Mouse (Mus musculus) midbrain, postnatal 0 days (tissue): Measurements from ENCODE around the gene Rab3d. TPM values are rescaled to one million over a fixed set of nuclear protein-coding genes. Genes with fewer than 3 reads are reported as not detected.

Experiments used
- ATAC-seq: fragments of 200-750 bp; cut with Nextera tagmentation; 2 replicates; pipeline ENCODE4 v1.8.0; 2017; ENCODE audit warnings: moderate number of reproducible peaks, mild to moderate bottlenecking, moderate TSS enrichment, moderate library complexity; ENCODE audit not compliant: low FRiP score
- DNase-seq: peaks from one replicate; pipeline ENCODE4 v3.0.0-alpha.2; 2015; ENCODE audit warnings: low spot score
- H3K27ac ChIP-seq: fragments of 300-500 bp; sonication (generic); 2 replicates; pipeline ENCODE4 v1.5.1; 2014; ENCODE audit warnings: low read depth, mild to moderate bottlenecking, low read length, mixed read lengths
- H3K27me3 ChIP-seq: fragments of 300-500 bp; sonication (generic); 2 replicates; pipeline ENCODE4 v1.6.1; 2014; ENCODE audit warnings: low read length, control low read depth, mixed read lengths; ENCODE audit not compliant: insufficient read depth
- H3K36me3 ChIP-seq: fragments of 300-500 bp; sonication (generic); 2 replicates; pipeline ENCODE4 v1.6.1; 2014; ENCODE audit warnings: low read length, control low read depth, mixed read lengths; ENCODE audit not compliant: insufficient read depth
- H3K4me1 ChIP-seq: fragments of 300-500 bp; sonication (generic); 2 replicates; pipeline ENCODE4 v1.6.1; 2014; ENCODE audit warnings: mild to moderate bottlenecking, control low read depth, antibody characterized with exemption, low read length, mixed read lengths; ENCODE audit not compliant: insufficient read depth
- H3K4me2 ChIP-seq: fragments of 300-500 bp; sonication (generic); 2 replicates; pipeline ENCODE4 v1.6.1; 2014; ENCODE audit warnings: low read depth, mild to moderate bottlenecking, low read length, mixed read lengths; ENCODE audit not compliant: poor library complexity, severe bottlenecking
- H3K4me3 ChIP-seq: fragments of 300-500 bp; sonication (generic); 2 replicates; pipeline ENCODE4 v1.5.1; 2014; ENCODE audit warnings: low read depth, mild to moderate bottlenecking, low read length, moderate library complexity
- H3K9ac ChIP-seq: fragments of 300-500 bp; sonication (generic); replicated peaks from 2 replicates; pipeline ENCODE4 v1.6.1; 2014; ENCODE audit warnings: mild to moderate bottlenecking, low read length, moderate library complexity, mixed read lengths; ENCODE audit not compliant: poor library complexity, severe bottlenecking
- H3K9me3 ChIP-seq: fragments of 300-500 bp; sonication (generic); 2 replicates; pipeline ENCODE4 v1.6.1; 2016; ENCODE audit warnings: low read length, control low read depth
- CTCF ChIP-seq: IDR thresholded peaks from 2 replicates; pipeline ENCODE4 v1.5.1; 2016; ENCODE audit warnings: antibody characterized with exemption, mild to moderate bottlenecking
- WGBS: fragments of 180-500 bp; shearing (Covaris S2); extraction: QIAGEN DNeasy Blood & Tissue Kit; methylation state at CpG from one replicate; pipeline ENCODE4 v1.1.7; 2014; 5-methylcytosine and 5-hydroxymethylcytosine counted together
- polyA plus RNA-seq: library from polyadenylated mRNA; unstranded; fragments of >200 nt; fragmentation: Nextera tagmentation; extraction: Ambion mirVana; gene quantifications from 2 replicates; pipeline ENCODE4 v1.2.1, GENCODE M21; 2015
- total RNA-seq: library from RNA; depleted of rRNA; stranded (reverse); fragments of >200 nt; gene quantifications from 2 replicates; pipeline ENCODE4 v1.2.3, GENCODE M21; 2014; rRNA removed

The Rab3d gene
- total and polyA plus RNA-seq, 2 experiments from 2014 or later, result 17.4 to 26.0 TPM

GRCm38 (mm10) chr9:21857501-21857900 lies 60.5 kb downstream of the Rab3d start:
- H3K9me3 ChIP-seq, result no peaks in the 10 kb centered on the region
- no peaks in the 10 kb centered on the region for H3K4me1 ChIP-seq
- no peak overlapping the region for H3K4me3 ChIP-seq
- H3K27ac ChIP-seq, result no peak overlapping the region
- H3K36me3 ChIP-seq, result no peaks in the 10 kb centered on the region
- H3K4me2 ChIP-seq, result no peak overlapping the region
- TF ChIP-seq CTCF, result no peak
- WGBS, result 68% methylated on average over 2 of the region's 2 CpGs
- DNase-seq, result no peak
- no peaks in the 10 kb centered on the region for H3K27me3 ChIP-seq
- ATAC-seq, result no peak
- H3K9ac ChIP-seq, result no peak overlapping the region

Other genes with a start within 250 kb of the Rab3d start
- gene Ldlr, start 194.7 kb downstream of the Rab3d start, total RNA-seq, result 16.7 and 27.7 TPM in 2 replicates
- gene Ldlr, start 194.7 kb downstream of the Rab3d start, polyA plus RNA-seq, result 9.6 and 10.3 TPM in 2 replicates
- 5.5 and 6.6 TPM in 2 replicates for gene Spc24, start 157.9 kb downstream of the Rab3d start, total RNA-seq
- gene Spc24, start 157.9 kb downstream of the Rab3d start, polyA plus RNA-seq, result 6.3 and 8.2 TPM in 2 replicates
- 14.9 and 15.2 TPM in 2 replicates for gene Kank2, start 119.4 kb downstream of the Rab3d start, total RNA-seq
- gene Kank2, start 119.4 kb downstream of the Rab3d start, polyA plus RNA-seq, result 2.9 TPM in 2 replicates
- gene Angptl8, start 82.7 kb downstream of the Rab3d start, total RNA-seq, result not detected in 2 replicates
- 0.20 and 0.48 TPM in 2 replicates for gene Angptl8, start 82.7 kb downstream of the Rab3d start, polyA plus RNA-seq
- 18.0 and 18.8 TPM in 2 replicates for gene Dock6, start 65.6 kb downstream of the Rab3d start, total RNA-seq
- gene Dock6, start 65.6 kb downstream of the Rab3d start, polyA plus RNA-seq, result 10.3 and 11.3 TPM in 2 replicates
- 6.6 and 12.2 TPM in 2 replicates for gene Ccdc159, start 9.3 kb upstream of the Rab3d start, total RNA-seq
- 4.7 and 5.2 TPM in 2 replicates for gene Ccdc159, start 9.3 kb upstream of the Rab3d start, polyA plus RNA-seq
- gene Tmem205, start 9.4 kb upstream of the Rab3d start, total RNA-seq, result 32.1 and 50.9 TPM in 2 replicates
- gene Tmem205, start 9.4 kb upstream of the Rab3d start, polyA plus RNA-seq, result 44.2 and 50.1 TPM in 2 replicates
- gene Plppr2, start 18.8 kb upstream of the Rab3d start, total RNA-seq, result 129 and 165 TPM in 2 replicates
- 129 and 136 TPM in 2 replicates for gene Plppr2, start 18.8 kb upstream of the Rab3d start, polyA plus RNA-seq
- gene Swsap1, start 37.6 kb upstream of the Rab3d start, total RNA-seq, result 33.7 and 38.6 TPM in 2 replicates
- gene Swsap1, start 37.6 kb upstream of the Rab3d start, polyA plus RNA-seq, result 7.1 and 8.0 TPM in 2 replicates
- gene Epor, start 45.3 kb upstream of the Rab3d start, total RNA-seq, result 2.7 TPM in 1 of 2 replicates, not detected in the other
- gene Epor, start 45.3 kb upstream of the Rab3d start, polyA plus RNA-seq, result 1.7 and 1.9 TPM in 2 replicates
- gene Rgl3, start 71.3 kb upstream of the Rab3d start, total RNA-seq, result 0.76 and 2.8 TPM in 2 replicates
- 0.85 and 1.1 TPM in 2 replicates for gene Rgl3, start 71.3 kb upstream of the Rab3d start, polyA plus RNA-seq
- 4.3 and 5.8 TPM in 2 replicates for gene Ccdc151, start 84.4 kb upstream of the Rab3d start, total RNA-seq
- 5.0 and 5.1 TPM in 2 replicates for gene Ccdc151, start 84.4 kb upstream of the Rab3d start, polyA plus RNA-seq
- gene Prkcsh, start 84.6 kb upstream of the Rab3d start, total RNA-seq, result 71.9 and 85.8 TPM in 2 replicates
- gene Prkcsh, start 84.6 kb upstream of the Rab3d start, polyA plus RNA-seq, result 62.8 and 64.9 TPM in 2 replicates
- gene Elavl3, start 133.8 kb upstream of the Rab3d start, total RNA-seq, result 215 and 239 TPM in 2 replicates
- 75.2 and 78.7 TPM in 2 replicates for gene Elavl3, start 133.8 kb upstream of the Rab3d start, polyA plus RNA-seq
- 4.1 TPM in 1 of 2 replicates, not detected in the other for gene Gm49318, start 153.1 kb upstream of the Rab3d start, total RNA-seq
- 0.25 and 0.36 TPM in 2 replicates for gene Gm49318, start 153.1 kb upstream of the Rab3d start, polyA plus RNA-seq
- 30.0 and 33.1 TPM in 2 replicates for gene Zfp653, start 153.2 kb upstream of the Rab3d start, total RNA-seq
- gene Zfp653, start 153.2 kb upstream of the Rab3d start, polyA plus RNA-seq, result 14.2 and 15.1 TPM in 2 replicates
- 49.6 and 56.3 TPM in 2 replicates for gene Ecsit, start 167.2 kb upstream of the Rab3d start, total RNA-seq
- 55.0 and 57.2 TPM in 2 replicates for gene Ecsit, start 167.2 kb upstream of the Rab3d start, polyA plus RNA-seq
- gene Cnn1, start 181.0 kb upstream of the Rab3d start, total RNA-seq, result 1.2 and 1.3 TPM in 2 replicates
- 0.77 and 0.92 TPM in 2 replicates for gene Cnn1, start 181.0 kb upstream of the Rab3d start, polyA plus RNA-seq
- gene Elof1, start 199.0 kb upstream of the Rab3d start, total RNA-seq, result 129 and 132 TPM in 2 replicates
- gene Elof1, start 199.0 kb upstream of the Rab3d start, polyA plus RNA-seq, result 161 and 178 TPM in 2 replicates
- 1.0 and 2.9 TPM in 2 replicates for gene Acp5, start 217.5 kb upstream of the Rab3d start, total RNA-seq
- gene Acp5, start 217.5 kb upstream of the Rab3d start, polyA plus RNA-seq, result 0.47 and 0.79 TPM in 2 replicates
- 27.0 and 40.8 TPM in 2 replicates for gene Pigyl, start 238.7 kb upstream of the Rab3d start, total RNA-seq
- gene Pigyl, start 238.7 kb upstream of the Rab3d start, polyA plus RNA-seq, result 120 and 122 TPM in 2 replicates